Mouse (Mus musculus): Measurements from ENCODE around the gene Gm10184. TPM values are rescaled to one million over a fixed set of nuclear protein-coding genes. Genes with fewer than 3 reads are reported as not detected.
"Not testable (repeated sequence)": the region's sequence is repeated elsewhere in the genome, so short reads cannot be mapped to it uniquely, and the experiment has no call there.

Gene Gm10184
- polyA plus RNA-seq (2015; fragmentation: Nextera tagmentation; extraction: Ambion mirVana), result 38.0 and 48.4 TPM in 2 replicates

DNA sequence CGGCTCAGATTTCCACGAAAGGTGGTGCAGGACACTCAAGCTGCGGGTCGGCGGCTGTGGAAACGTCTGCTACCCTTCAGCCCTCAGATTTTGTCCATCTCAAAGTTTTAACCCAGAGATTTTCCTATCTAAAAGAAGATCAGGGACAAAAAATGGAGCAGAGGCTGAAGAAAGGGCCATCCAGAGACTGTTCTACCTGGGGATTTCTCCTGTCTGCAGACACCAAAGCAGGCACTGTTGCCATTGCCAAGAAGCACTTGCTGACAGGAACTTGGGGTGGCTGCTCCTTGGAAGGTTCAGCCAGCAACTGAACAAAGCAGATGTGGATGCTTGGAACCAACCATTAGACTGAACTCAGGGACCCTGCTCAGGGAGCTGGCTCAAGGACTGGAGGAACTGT lies at the start of gene Gm10184:
Gene Gm10184, minus strand, starts transcription at position 101 of the 400 bp plus-strand sequence.
- no peak for ATAC-seq (ENCODE audit: extremely low read depth, insufficient number of reproducible peaks, low FRiP score, low TSS enrichment)
- H3K4me2 ChIP-seq, result no peak within 1 kb of the TSS
- no peaks in the 10 kb centered on the region for H3K9me3 ChIP-seq
- 91% methylated on average over 6 of the region's 6 CpGs for WGBS
- H3K9ac ChIP-seq, result no peak within 1 kb of the TSS
- no peaks in the 10 kb centered on the region for H3K4me1 ChIP-seq
- H3K27ac ChIP-seq (replicated peaks), result no peak within 1 kb of the TSS
- H3K4me3 ChIP-seq, result no peak within 1 kb of the TSS
- no peaks in the 10 kb centered on the region for H3K27me3 ChIP-seq (replicated peaks)
- no peaks in the 10 kb centered on the region for H3K36me3 ChIP-seq

DNA sequence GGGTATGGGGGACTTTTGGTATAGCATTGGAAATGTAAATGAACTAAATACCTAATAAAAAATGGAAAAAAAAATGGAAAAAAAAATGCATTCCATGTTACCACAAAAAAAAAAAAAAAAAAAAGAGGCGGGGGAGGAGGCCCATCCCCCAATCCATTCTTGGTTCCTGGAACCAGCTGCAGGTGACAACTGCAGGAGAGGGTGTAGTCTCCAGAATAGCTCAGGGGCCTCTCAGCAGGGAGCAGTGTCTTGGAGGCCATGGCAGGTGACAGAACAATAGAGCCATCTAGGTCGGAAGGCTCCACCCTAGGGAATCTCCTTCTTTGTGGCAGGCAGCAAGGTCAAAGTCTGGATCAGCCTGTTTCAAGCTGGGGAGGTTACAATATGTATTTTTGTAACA lies 23.7 kb upstream of the Gm10184 start:
- Histone ChIP-seq H3K27me3 (replicated peaks) (no peaks in the 10 kb centered on the region), H3K36me3 (no peaks in the 10 kb centered on the region), H3K4me3 (no peak overlapping the region), H3K4me1 (no peaks in the 10 kb centered on the region), H3K4me2 (no peak overlapping the region), H3K9me3 (no peaks in the 10 kb centered on the region), H3K27ac (replicated peaks) (no peak overlapping the region), H3K9ac (no peak overlapping the region)
- WGBS, result 72% methylated on average over 2 of the region's 2 CpGs
- no peak for ATAC-seq (ENCODE audit: extremely low read depth, insufficient number of reproducible peaks, low FRiP score, low TSS enrichment)

DNA sequence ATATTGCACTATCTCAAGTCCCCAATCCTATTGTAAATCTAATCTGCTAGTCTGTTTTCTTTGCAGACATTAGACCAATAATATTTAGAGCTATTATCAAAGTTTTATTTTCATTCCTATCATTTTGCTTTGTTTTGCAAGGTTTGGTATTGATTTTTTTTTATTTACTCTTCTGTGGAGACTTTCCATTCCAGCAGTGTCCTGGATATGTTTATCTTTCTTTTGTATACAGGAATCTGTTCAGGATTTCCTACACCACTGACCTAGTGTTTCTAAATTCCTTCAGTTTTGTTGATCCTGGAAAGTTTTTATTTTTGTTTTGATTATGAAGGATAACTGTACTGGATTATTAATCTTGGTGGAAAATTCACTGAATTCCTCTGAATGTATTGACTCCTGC lies 2.6 kb downstream of the Gm10184 start:
- ATAC-seq (ENCODE audit: extremely low read depth, insufficient number of reproducible peaks, low FRiP score, low TSS enrichment), result no peak
- no peak overlapping the region for H3K9ac ChIP-seq
- no peak overlapping the region for H3K4me2 ChIP-seq
- no peaks in the 10 kb centered on the region for H3K27me3 ChIP-seq (replicated peaks)
- H3K9me3 ChIP-seq, result no peaks in the 10 kb centered on the region
- no peak overlapping the region for H3K27ac ChIP-seq (replicated peaks)
- H3K4me3 ChIP-seq, result no peak overlapping the region
- H3K4me1 ChIP-seq, result no peaks in the 10 kb centered on the region
- H3K36me3 ChIP-seq, result no peaks in the 10 kb centered on the region

DNA sequence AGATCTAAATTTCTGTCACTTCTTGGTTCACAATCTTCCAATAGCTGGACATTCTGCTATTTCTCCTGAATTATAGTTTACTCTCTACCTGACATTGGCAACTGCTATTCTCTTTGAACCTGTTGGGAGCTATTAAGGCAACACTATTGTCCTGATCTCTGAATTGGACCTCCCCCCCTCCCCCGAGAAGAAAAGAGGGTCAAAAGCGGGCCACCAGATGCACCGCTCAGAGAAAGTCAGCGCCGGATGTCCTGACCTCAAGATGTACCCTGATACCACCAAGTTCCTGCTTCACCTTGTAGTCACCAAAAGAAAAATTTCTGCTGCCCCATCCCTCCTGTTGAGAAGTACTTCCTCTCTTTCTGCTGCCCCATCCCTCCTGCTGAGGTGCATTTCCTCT lies 5.5 kb downstream of the Gm10184 start:
- H3K4me1 ChIP-seq; H3K9ac ChIP-seq; H3K4me2 ChIP-seq; H3K36me3 ChIP-seq; H3K9me3 ChIP-seq; ATAC-seq (ENCODE audit: extremely low read depth, insufficient number of reproducible peaks, low FRiP score, low TSS enrichment); H3K27ac ChIP-seq (replicated peaks); H3K27me3 ChIP-seq (replicated peaks); H3K4me3 ChIP-seq: not testable (repeated sequence)
- 89% methylated on average over 5 of the region's 5 CpGs for WGBS

DNA sequence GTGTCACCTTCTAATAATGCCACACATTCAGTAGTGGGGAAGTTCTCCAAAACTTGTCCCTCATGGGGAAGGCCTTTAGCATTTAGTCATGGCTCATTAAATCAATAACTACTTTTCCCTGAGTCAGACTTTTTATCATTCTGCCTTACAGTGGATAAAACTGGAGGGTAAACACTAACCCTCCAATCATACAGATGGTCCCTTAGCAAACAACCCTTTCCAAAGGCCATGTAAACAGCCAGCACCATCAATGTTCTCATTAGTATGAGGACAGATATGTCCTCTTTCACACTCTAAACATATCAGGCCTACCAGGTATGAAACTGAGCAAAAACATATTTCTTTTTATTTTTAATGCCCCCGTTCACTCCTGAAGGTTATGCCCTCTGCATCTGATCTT lies 7.5 kb downstream of the Gm10184 start:
- Histone ChIP-seq H3K27ac (replicated peaks) (no peak overlapping the region), H3K36me3 (no peaks in the 10 kb centered on the region), H3K4me1 (no peaks in the 10 kb centered on the region), H3K9ac (no peak overlapping the region), H3K4me3 (no peak overlapping the region), H3K4me2 (no peak overlapping the region), H3K27me3 (replicated peaks) (no peaks in the 10 kb centered on the region), H3K9me3 (no peaks in the 10 kb centered on the region)
- ATAC-seq (ENCODE audit: extremely low read depth, insufficient number of reproducible peaks, low FRiP score, low TSS enrichment), result no peak
- WGBS, result 85% methylated on average over 1 of the region's 1 CpGs

DNA sequence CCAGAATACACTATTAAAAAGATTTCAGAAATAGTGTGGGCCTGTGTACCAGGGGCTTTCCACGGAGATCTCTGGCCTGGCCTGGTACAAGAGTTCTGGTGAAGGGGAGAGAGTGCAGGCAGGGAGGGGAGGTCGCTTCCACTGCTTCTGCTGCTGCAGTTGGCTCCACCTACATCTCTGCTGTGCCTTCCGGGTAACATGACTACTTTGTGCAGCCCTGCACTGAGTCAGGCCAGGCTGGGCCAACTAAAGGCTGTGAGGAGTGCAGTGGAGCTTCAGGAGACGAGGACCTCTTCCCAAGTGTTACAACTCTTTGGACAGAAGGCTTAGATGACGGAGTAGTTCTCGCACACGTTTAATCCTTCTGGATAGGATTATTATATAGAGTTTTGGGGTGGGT lies 9.6 kb downstream of the Gm10184 start:
- Histone ChIP-seq H3K9me3 (no peaks in the 10 kb centered on the region), H3K9ac (no peak overlapping the region), H3K27me3 (replicated peaks) (no peaks in the 10 kb centered on the region), H3K27ac (replicated peaks) (no peak overlapping the region), H3K4me3 (no peak overlapping the region), H3K4me1 (no peaks in the 10 kb centered on the region), H3K4me2 (no peak overlapping the region), H3K36me3 (no peaks in the 10 kb centered on the region)
- no peak for ATAC-seq (ENCODE audit: extremely low read depth, insufficient number of reproducible peaks, low FRiP score, low TSS enrichment)
- WGBS, result 52% methylated on average over 7 of the region's 7 CpGs

DNA sequence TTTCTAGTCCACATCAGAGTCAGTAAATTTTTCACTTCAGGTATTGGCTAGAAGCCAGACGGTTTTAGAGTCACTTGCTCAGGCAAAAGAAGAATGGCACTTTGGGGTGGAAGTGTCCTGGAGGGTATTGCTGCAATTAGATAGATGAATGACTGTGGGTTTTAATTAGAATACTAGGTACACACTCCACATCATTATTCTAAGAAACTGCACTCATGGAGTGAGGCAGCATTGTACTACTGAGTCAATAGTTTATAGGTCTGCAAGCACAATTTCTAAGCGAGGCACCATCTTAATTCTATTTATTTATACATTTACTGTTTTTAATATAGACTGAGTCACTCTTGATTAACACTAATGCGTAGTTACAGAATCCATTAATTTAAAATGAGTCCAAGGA lies 10.4 kb downstream of the Gm10184 start:
- 60% methylated on average over 3 of the region's 3 CpGs for WGBS
- no peak for ATAC-seq (ENCODE audit: extremely low read depth, insufficient number of reproducible peaks, low FRiP score, low TSS enrichment)
- Histone ChIP-seq H3K9me3 (no peaks in the 10 kb centered on the region), H3K27me3 (replicated peaks) (no peaks in the 10 kb centered on the region), H3K4me1 (no peaks in the 10 kb centered on the region), H3K4me3 (no peak overlapping the region), H3K27ac (replicated peaks) (no peak overlapping the region), H3K9ac (no peak overlapping the region), H3K36me3 (no peaks in the 10 kb centered on the region), H3K4me2 (no peak overlapping the region)

DNA sequence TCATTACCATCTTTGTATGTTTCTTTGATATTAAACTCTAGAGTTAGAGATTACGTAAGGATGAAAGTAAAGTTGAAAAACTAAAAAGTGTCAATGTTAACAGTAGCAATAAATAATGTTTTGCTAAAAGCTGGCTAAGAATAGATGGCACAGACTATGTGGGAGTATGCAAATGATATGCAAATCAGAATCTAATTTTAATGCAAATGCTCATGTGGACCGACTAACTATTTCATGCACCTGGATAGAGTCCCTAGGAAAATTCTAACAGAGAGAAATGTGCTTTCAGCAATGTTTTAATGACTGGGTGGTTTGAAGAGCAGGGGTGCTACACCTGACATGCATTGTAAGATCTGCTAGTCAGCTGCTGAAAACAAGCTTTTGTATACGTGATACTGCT lies 45.3 kb downstream of the Gm10184 start:
- Histone ChIP-seq H3K4me3 (no peak overlapping the region), H3K27ac (replicated peaks) (no peak overlapping the region), H3K4me1 (no peaks in the 10 kb centered on the region), H3K36me3 (no peaks in the 10 kb centered on the region), H3K9ac (no peak overlapping the region), H3K4me2 (no peak overlapping the region), H3K9me3 (no peaks in the 10 kb centered on the region), H3K27me3 (replicated peaks) (no peaks in the 10 kb centered on the region)
- WGBS, result 72% methylated on average over 3 of the region's 3 CpGs
- no peak for ATAC-seq (ENCODE audit: extremely low read depth, insufficient number of reproducible peaks, low FRiP score, low TSS enrichment)
